Mouse (Mus musculus): ENCODE data around the gene Gm3448. TPM values are rescaled to one million over a fixed set of nuclear protein-coding genes. Genes with fewer than 3 reads are reported as not detected.

The Gm3448 gene
- 1.6 TPM for polyA plus RNA-seq (2014; fragmentation: Illumina TruSeq; extraction: RNeasy Lipid Tissue Mini Kit (QIAGEN cat#74804))

GRCm38 (mm10) chr17:15041175-15041729 is at the start of gene Gm3448, which contains the start of the genes Ermard and Tcte3:
Gene Gm3448, minus strand, starts transcription at chr17:15041537.
Gene Ermard, plus strand, starts transcription at chr17:15041208.
Gene Tcte3, minus strand, starts transcription at chr17:15041488.

GRCm38 (mm10) chr17:15009706-15010413 is 31.5 kb downstream of the Gm3448 start, which contains the start of gene Gm3435:
Gene Gm3435, plus strand, starts transcription at chr17:15010176.

GRCm38 (mm10) chr17:14978362-14979038 is 62.8 kb downstream of the Gm3448 start, which contains the start of the genes 9030025P20Rik and Gm3417:
Gene 9030025P20Rik, plus strand, starts transcription at chr17:14978468.
Gene Gm3417, minus strand, starts transcription at chr17:14978790.

GRCm38 (mm10) chr17:14960951-14961556 is 80.3 kb downstream of the Gm3448 start, which contains the start of gene Phf10:
Gene Phf10, minus strand, starts transcription at chr17:14961273.

Other genes with a start within 250 kb of the Gm3448 start
- 2.6 TPM for gene Wdr27, start 98.4 kb downstream of the Gm3448 start, polyA plus RNA-seq (2014; fragmentation: Illumina TruSeq; extraction: RNeasy Lipid Tissue Mini Kit (QIAGEN cat#74804))
- gene 1600012H06Rik, start 98.4 kb downstream of the Gm3448 start, polyA plus RNA-seq (2014; fragmentation: Illumina TruSeq; extraction: RNeasy Lipid Tissue Mini Kit (QIAGEN cat#74804)) = 167 TPM
- 157 TPM for gene Phf10, start 80.3 kb downstream of the Gm3448 start, polyA plus RNA-seq (2014; fragmentation: Illumina TruSeq; extraction: RNeasy Lipid Tissue Mini Kit (QIAGEN cat#74804))
- 2.7 TPM for gene 9030025P20Rik, start 63.1 kb downstream of the Gm3448 start, polyA plus RNA-seq (2014; fragmentation: Illumina TruSeq; extraction: RNeasy Lipid Tissue Mini Kit (QIAGEN cat#74804))
- gene Gm3417, start 62.7 kb downstream of the Gm3448 start, polyA plus RNA-seq (2014; fragmentation: Illumina TruSeq; extraction: RNeasy Lipid Tissue Mini Kit (QIAGEN cat#74804)) = 1.9 TPM
- gene Gm3435, start 31.4 kb downstream of the Gm3448 start, polyA plus RNA-seq (2014; fragmentation: Illumina TruSeq; extraction: RNeasy Lipid Tissue Mini Kit (QIAGEN cat#74804)) = 1.8 TPM
- gene Ermard, start 329 bp downstream of the Gm3448 start, polyA plus RNA-seq (2014; fragmentation: Illumina TruSeq; extraction: RNeasy Lipid Tissue Mini Kit (QIAGEN cat#74804)) = 36.2 TPM
- gene Tcte3, start within 50 bp of the Gm3448 start, polyA plus RNA-seq (2014; fragmentation: Illumina TruSeq; extraction: RNeasy Lipid Tissue Mini Kit (QIAGEN cat#74804)) = 5.4 TPM